Comparison of ENCODE assay signal across 18 mouse cellular contexts in genomic region chr11:74483871-74484270, GRCm38 (mm10).
"Had no signal": no experiment of that assay in that cellular context is flagged by ENCODE, and none has a peak within 500 bp of the region (broad histone marks: within the 10 kb centered on the region; RNA-seq: fewer than 3 reads in every experiment).

No protein-coding gene starts in this region.

- H3K4me1 ChIP-seq: limb, embryonic 12.5 days; limb, embryonic 15.5 days; liver, embryonic 15.5 days had no signal

- H3K9me3 ChIP-seq: kidney, embryonic 15.5 days; limb, embryonic 12.5 days; limb, embryonic 15.5 days; liver, embryonic 12.5 days; liver, embryonic 15.5 days; midbrain, embryonic 12.5 days; midbrain, embryonic 15.5 days; neural tube, embryonic 13.5 days had no signal

- H3K4me2 ChIP-seq: kidney, embryonic 15.5 days; limb, embryonic 12.5 days; limb, embryonic 15.5 days; liver, embryonic 12.5 days; liver, embryonic 15.5 days; midbrain, embryonic 12.5 days; midbrain, embryonic 15.5 days; neural tube, embryonic 13.5 days had no signal

- DNase-seq: kidney, adult 11 months; kidney, adult 8-10 months; kidney, postnatal 14 days; kidney, postnatal 4 days; left cerebral cortex, postnatal 4 days; lung, adult 2 months; lung, postnatal 14 days; thymus, postnatal 36 days had no signal

- H3K4me3 ChIP-seq: kidney, embryonic 15.5 days; limb, embryonic 12.5 days; limb, embryonic 15.5 days; liver, embryonic 12.5 days; liver, embryonic 15.5 days; midbrain, embryonic 12.5 days; midbrain, embryonic 15.5 days; neural tube, embryonic 13.5 days had no signal

- H3K27me3 ChIP-seq: kidney, embryonic 15.5 days; limb, embryonic 15.5 days; liver, embryonic 12.5 days; liver, embryonic 15.5 days; midbrain, embryonic 12.5 days; midbrain, embryonic 15.5 days; neural tube, embryonic 13.5 days had no signal

- H3K9ac ChIP-seq: kidney, embryonic 15.5 days; limb, embryonic 12.5 days; limb, embryonic 15.5 days; liver, embryonic 12.5 days; liver, embryonic 15.5 days; midbrain, embryonic 12.5 days; midbrain, embryonic 15.5 days; neural tube, embryonic 13.5 days had no signal

- H3K27ac ChIP-seq: kidney, embryonic 15.5 days; limb, embryonic 12.5 days; limb, embryonic 15.5 days; liver, embryonic 12.5 days; liver, embryonic 15.5 days; macrophage; midbrain, embryonic 12.5 days; midbrain, embryonic 15.5 days; neural tube, embryonic 13.5 days; stomach, postnatal 0 days had no signal

- ATAC-seq: liver, embryonic 12.5 days; midbrain, embryonic 15.5 days had no signal

- H3K36me3 ChIP-seq: kidney, embryonic 15.5 days; limb, embryonic 12.5 days; limb, embryonic 15.5 days; liver, embryonic 12.5 days; liver, embryonic 15.5 days; midbrain, embryonic 12.5 days; midbrain, embryonic 15.5 days; neural tube, embryonic 13.5 days had no signal
